Mouse (Mus musculus): ENCODE results near the gene Nostrin.

DNA sequence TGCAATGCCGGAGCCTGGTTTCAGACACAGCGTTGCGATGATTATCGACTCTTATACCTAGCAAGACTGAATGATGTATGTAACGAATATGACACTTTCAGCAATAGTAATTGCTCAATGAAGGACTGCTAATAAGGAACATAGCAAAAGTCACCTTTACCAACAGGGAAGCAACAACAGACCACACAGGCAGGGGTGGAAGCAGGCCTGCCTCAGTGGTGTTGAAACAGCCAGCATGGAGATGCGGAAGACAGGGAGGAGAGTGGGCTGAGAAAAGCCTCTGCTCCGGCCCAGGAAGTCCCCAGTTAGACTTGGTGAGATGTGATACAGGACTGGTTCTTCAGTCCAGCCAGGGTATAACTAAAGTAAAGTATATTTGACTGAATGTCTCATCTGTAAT lies 36.5 kb upstream of the Nostrin start:
- TF ChIP-seq POLR2A (IDR thresholded peaks at IDR 0.05; ENCODE audit: low read depth, low read length) (no peak), CTCF (IDR thresholded peaks at IDR 0.05; ENCODE audit: extremely low read depth, insufficient read depth, insufficient read length, insufficient replicate concordance) (no peak)
